Mouse (Mus musculus): ENCODE measurements around the gene Pkd1. TPM values are rescaled to one million over a fixed set of nuclear protein-coding genes. Genes with fewer than 3 reads are reported as not detected.

The Pkd1 gene
- polyA plus RNA-seq, 1 experiment: 63.1 TPM

DNA sequence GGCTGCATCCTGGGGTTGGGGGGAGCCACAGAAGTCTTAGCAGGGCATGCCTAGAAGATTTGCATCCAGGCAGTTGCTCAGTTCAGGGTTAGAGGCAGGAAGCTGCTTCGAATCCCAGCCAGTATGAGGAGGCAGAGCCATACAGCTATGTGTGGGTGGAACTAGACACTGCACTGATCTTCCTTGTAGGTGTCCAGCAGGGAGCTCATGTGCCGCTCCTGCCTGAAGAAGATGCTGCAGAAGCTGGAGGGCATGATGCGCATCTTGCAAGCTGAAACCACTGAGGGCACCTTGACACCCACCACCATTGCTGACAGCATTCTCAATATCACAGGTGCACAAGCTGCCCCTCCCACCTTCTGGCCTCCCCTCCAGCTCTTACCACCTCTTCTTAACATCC, 29.9 kb downstream of the Pkd1 start:
- Histone ChIP-seq H3K27ac (ENCODE audit: insufficient read depth, low read length) (no peak overlapping the region), H3K4me1 (ENCODE audit: control insufficient read depth, insufficient read depth, low read length) (no peaks in the 10 kb centered on the region), H3K4me3 (ENCODE audit: insufficient read depth, low read length) (no peak overlapping the region)
- TF ChIP-seq CTCF (IDR thresholded peaks at IDR 0.05; ENCODE audit: borderline replicate concordance, insufficient read depth, low read length) (no peak), POLR2A (IDR thresholded peaks at IDR 0.05; ENCODE audit: low read depth, low read length) (no peak)

- Histone ChIP-seq H3K4me1 (ENCODE audit: control insufficient read depth, insufficient read depth, low read length) (no peaks in the 10 kb centered on the region), H3K27ac (ENCODE audit: insufficient read depth, low read length) (no peak overlapping the region), H3K4me3 (ENCODE audit: insufficient read depth, low read length) (no peak overlapping the region)
- no peak for TF ChIP-seq POLR2A (IDR thresholded peaks at IDR 0.05; ENCODE audit: low read depth, low read length)
- no peak for TF ChIP-seq CTCF (IDR thresholded peaks at IDR 0.05; ENCODE audit: borderline replicate concordance, insufficient read depth, low read length)
These were observed 30.7 kb downstream of the Pkd1 start for GRCm38 (mm10) chr17:24580287-24580686.

DNA sequence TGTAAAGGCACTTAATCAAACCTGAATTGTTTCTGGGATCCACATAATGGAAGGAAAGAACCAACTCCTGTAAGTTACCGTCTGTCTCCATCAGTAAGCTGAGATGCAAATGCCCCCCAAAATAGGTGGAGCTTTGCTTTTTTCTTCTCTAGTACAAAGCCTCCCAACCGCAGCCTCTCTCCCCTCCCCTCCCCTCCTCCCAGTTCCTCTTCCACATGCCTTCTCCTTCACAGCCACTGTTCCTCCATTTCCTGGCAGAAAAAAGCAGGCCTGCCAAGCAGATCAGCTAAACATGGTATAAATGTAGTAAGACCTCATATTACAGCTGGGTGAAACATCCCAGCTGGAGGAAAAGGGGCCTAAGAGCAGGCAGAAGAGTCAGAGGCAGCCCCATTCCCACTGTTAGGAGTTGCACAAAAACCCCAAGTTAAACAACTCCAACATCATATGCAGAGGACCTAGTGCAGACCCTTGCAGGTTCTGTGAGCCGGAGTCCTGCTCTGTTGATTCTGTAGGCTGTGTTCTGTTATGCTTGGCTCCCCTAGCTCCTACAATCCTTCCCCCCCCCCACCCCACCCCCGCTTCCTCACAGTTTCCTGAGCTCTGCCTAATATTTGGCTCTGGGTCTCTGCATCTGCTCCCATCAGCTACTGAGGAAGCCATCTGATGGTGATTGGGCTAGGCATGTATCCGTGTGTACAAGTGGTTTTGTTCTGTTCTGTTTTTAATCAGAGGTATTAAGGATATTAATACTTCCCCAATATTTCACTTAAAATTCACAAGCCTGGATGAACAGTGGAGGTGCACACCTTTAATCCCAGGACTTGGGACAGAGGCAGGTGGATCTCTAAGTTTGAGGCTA, 34.2 kb downstream of the Pkd1 start:
- H3K4me3 ChIP-seq (ENCODE audit: insufficient read depth, low read length): no peak overlapping the region
- no peaks in the 10 kb centered on the region for H3K4me1 ChIP-seq (ENCODE audit: control insufficient read depth, insufficient read depth, low read length)
- no peak for TF ChIP-seq CTCF (IDR thresholded peaks at IDR 0.05; ENCODE audit: borderline replicate concordance, insufficient read depth, low read length)
- no peak for TF ChIP-seq POLR2A (IDR thresholded peaks at IDR 0.05; ENCODE audit: low read depth, low read length)
- H3K27ac ChIP-seq (ENCODE audit: insufficient read depth, low read length): no peak overlapping the region

GRCm38 (mm10) chr17:24584520-24584919, 34.9 kb downstream of the Pkd1 start:
- TF ChIP-seq POLR2A (IDR thresholded peaks at IDR 0.05; ENCODE audit: low read depth, low read length) (no peak), CTCF (IDR thresholded peaks at IDR 0.05; ENCODE audit: borderline replicate concordance, insufficient read depth, low read length) (no peak)
- no peaks in the 10 kb centered on the region for H3K4me1 ChIP-seq (ENCODE audit: control insufficient read depth, insufficient read depth, low read length)
- H3K4me3 ChIP-seq (ENCODE audit: insufficient read depth, low read length): no peak overlapping the region
- H3K27ac ChIP-seq (ENCODE audit: insufficient read depth, low read length): no peak overlapping the region

DNA sequence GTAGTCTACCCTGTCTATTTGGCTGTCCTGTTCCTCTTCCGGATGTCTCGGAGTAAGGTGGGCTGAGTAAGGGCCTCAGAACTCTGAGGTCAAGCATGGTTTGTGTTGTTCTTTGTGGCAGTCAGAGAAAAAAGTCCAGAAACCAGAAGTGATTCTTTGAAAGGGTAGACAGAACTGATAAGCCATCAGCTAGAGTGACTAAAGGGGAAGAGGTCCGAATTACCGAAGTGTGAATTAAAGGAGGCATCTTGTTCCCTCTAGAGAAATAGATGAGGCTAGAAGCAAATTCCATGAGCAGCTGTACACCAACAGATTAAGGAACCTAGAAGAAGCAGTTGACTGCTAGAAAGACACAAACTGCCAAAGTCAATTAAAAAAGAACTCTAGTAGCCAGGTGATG, 36.9 kb downstream of the Pkd1 start:
- no peak for TF ChIP-seq CTCF (IDR thresholded peaks at IDR 0.05; ENCODE audit: borderline replicate concordance, insufficient read depth, low read length)
- no peak for TF ChIP-seq POLR2A (IDR thresholded peaks at IDR 0.05; ENCODE audit: low read depth, low read length)
- Histone ChIP-seq H3K27ac (ENCODE audit: insufficient read depth, low read length) (no peak overlapping the region), H3K4me3 (ENCODE audit: insufficient read depth, low read length) (no peak overlapping the region), H3K4me1 (ENCODE audit: control insufficient read depth, insufficient read depth, low read length) (no peaks in the 10 kb centered on the region)

GRCm38 (mm10) chr17:24590943-24591342, 41.3 kb downstream of the Pkd1 start:
- Histone ChIP-seq H3K4me3 (ENCODE audit: insufficient read depth, low read length) (no peak overlapping the region), H3K4me1 (ENCODE audit: control insufficient read depth, insufficient read depth, low read length) (no peaks in the 10 kb centered on the region), H3K27ac (ENCODE audit: insufficient read depth, low read length) (no peak overlapping the region)
- no peak for TF ChIP-seq CTCF (IDR thresholded peaks at IDR 0.05; ENCODE audit: borderline replicate concordance, insufficient read depth, low read length)
- TF ChIP-seq POLR2A (IDR thresholded peaks at IDR 0.05; ENCODE audit: low read depth, low read length): no peak

- no peak overlapping the region for H3K27ac ChIP-seq (ENCODE audit: insufficient read depth, low read length)
- H3K4me3 ChIP-seq (ENCODE audit: insufficient read depth, low read length): no peak overlapping the region
- TF ChIP-seq POLR2A (IDR thresholded peaks at IDR 0.05; ENCODE audit: low read depth, low read length): no peak
- no peak for TF ChIP-seq CTCF (IDR thresholded peaks at IDR 0.05; ENCODE audit: borderline replicate concordance, insufficient read depth, low read length)
- H3K4me1 ChIP-seq (ENCODE audit: control insufficient read depth, insufficient read depth, low read length): no peaks in the 10 kb centered on the region
These were observed 42.1 kb downstream of the Pkd1 start for GRCm38 (mm10) chr17:24591695-24592094.

DNA sequence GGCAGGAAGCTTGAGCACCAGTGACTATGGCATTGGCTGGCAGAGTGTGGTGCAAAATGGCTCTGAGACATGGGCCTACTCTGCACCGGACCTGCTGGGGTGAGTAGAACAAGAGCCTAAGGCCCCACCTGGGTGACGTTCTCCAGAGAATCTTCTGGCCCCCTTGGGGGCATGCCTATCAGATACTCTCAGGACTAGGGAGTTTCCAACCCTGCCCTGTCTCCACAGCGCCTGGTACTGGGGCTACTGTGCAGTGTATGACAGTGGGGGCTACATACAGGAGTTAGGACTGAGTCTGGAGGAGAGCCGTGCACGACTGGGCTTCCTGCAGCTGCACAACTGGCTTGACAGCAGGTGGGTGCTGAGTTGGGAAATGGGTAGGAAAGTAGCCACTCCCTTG, 43.6 kb downstream of the Pkd1 start:
- Histone ChIP-seq H3K27ac (ENCODE audit: insufficient read depth, low read length) (no peak overlapping the region), H3K4me3 (ENCODE audit: insufficient read depth, low read length) (no peak overlapping the region), H3K4me1 (ENCODE audit: control insufficient read depth, insufficient read depth, low read length) (no peaks in the 10 kb centered on the region)
- no peak for TF ChIP-seq CTCF (IDR thresholded peaks at IDR 0.05; ENCODE audit: borderline replicate concordance, insufficient read depth, low read length)
- TF ChIP-seq POLR2A (IDR thresholded peaks at IDR 0.05; ENCODE audit: low read depth, low read length): no peak

DNA sequence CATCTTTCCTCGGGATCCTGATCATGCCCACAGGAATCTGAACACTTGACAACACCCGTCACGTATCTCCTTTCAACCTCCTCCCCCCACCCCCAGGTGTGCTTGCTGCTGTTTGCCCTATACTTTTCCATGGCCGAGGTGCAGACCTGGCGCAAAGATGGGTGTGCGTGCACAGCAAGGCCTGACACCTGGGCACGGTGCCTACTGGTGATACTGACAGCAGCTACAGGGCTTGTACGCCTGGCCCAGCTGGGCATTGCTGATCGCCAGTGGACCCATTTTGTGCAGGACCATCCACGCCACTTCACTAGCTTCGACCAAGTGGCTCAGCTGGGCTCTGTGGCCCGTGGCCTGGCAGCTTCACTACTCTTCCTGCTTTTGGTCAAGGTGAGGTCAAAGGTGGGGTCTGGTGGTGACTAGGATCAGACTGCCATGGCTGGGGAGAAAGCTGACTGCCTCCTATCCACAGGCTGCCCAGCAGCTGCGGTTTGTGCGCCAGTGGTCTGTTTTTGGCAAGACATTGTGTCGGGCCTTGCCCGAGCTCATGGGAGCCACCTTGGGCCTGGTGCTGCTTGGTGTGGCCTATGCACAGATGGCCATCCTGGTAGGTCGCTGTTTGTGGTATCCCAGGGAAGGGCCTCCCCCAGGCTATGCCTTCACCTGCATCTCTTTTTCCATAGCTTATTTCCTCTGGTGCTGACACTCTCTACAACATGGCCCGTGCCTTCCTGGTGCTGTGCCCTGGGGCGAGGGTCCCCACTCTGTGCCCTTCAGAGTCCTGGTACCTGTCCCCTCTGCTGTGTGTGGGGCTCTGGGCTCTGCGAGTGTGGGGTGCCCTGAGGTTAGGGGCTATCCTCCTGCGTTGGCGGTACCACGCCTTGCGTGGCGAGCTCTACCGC, 44.6 kb downstream of the Pkd1 start:
- no peak overlapping the region for H3K4me3 ChIP-seq (ENCODE audit: insufficient read depth, low read length)
- H3K27ac ChIP-seq (ENCODE audit: insufficient read depth, low read length): no peak overlapping the region
- no peak for TF ChIP-seq POLR2A (IDR thresholded peaks at IDR 0.05; ENCODE audit: low read depth, low read length)
- no peak for TF ChIP-seq CTCF (IDR thresholded peaks at IDR 0.05; ENCODE audit: borderline replicate concordance, insufficient read depth, low read length)
- no peaks in the 10 kb centered on the region for H3K4me1 ChIP-seq (ENCODE audit: control insufficient read depth, insufficient read depth, low read length)
